In the genomic region with DNA sequence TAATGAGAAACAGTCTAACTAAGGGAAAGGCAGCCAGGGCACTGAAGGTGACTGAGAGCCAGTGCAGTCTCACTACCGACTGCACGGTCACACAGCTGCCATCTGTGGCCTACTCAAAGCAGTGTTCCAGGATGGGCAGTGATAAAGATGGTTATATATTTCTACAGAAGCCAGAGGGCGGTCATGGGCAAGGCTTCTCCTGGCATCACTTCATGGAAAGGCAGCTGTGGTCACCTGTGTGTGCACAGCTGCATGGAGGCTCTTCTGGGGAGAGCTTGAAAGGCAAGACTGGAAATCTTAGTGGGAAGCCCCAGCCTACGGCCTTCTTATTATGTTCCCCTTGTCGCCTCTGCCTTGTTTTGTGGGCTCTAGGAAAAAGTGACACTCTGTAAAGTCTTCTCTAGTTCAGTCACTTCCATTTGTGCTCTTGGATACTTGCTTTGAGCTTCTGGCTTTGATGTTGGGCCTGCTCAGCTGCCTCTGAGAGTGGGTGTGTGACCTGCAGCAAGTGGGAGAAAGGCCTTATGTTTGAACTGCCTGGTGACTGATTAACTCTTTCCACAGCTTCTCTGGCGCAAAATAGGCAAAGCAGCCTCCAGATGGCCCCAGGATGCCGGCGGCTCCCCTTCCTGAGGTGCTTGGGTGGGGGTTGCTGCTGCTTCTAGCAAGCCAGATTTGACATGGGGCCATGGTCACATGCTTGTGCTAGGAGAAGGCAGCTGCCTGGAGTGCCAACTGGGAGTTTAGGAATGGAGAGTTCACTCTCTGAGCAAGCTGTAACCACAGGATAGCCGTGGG, we compare ENCODE assay signal across 11 mouse cellular contexts.
DNase-seq lines count a peak whose midpoint lies in the region; ATAC-seq and TF ChIP-seq lines count a peak whose summit lies in the region.
"Had no signal": no experiment of that assay in that cellular context is flagged by ENCODE, and none has a peak within 500 bp of the region (broad histone marks: within the 10 kb centered on the region; RNA-seq: fewer than 3 reads in every experiment).

No protein-coding gene starts in this region.

- no peak overlapping the region for H3K4me3 ChIP-seq in forebrain, embryonic 10.5 days
- H3K4me3 ChIP-seq in forebrain, embryonic 12.5 days (replicated peaks) = no peak overlapping the region
- no peak overlapping the region for H3K4me3 ChIP-seq in lung, embryonic 14.5 days (ENCODE audit: low read depth, low read length)
- no peak overlapping the region for H3K4me3 ChIP-seq in lung, adult 2 months (replicated peaks; ENCODE audit: extremely low read depth, low read depth, low read length)
- no peak overlapping the region for H3K4me3 ChIP-seq in neural tube, embryonic 11.5 days (ENCODE audit: low read depth, low read length)
- H3K4me3 ChIP-seq: midbrain, embryonic 10.5 days had no signal

- no peak for TF ChIP-seq POLR2A in lung, adult 2 months (IDR thresholded peaks at IDR 0.05; ENCODE audit: borderline replicate concordance, extremely low read depth, low read depth, low read length)

- peaks cover 8% of the 10 kb centered on the region for H3K4me1 ChIP-seq in forebrain, embryonic 10.5 days
- peaks cover 6% of the 10 kb centered on the region; the same call in 1 of the 2 replicates for H3K4me1 ChIP-seq in forebrain, embryonic 12.5 days
- H3K4me1 ChIP-seq in lung, embryonic 14.5 days (ENCODE audit: insufficient read depth) = peaks cover 11% of the 10 kb centered on the region
- H3K4me1 ChIP-seq in lung, adult 2 months (ENCODE audit: control insufficient read depth, insufficient read depth, low read length) = no peaks in the 10 kb centered on the region
- peaks cover 7% of the 10 kb centered on the region; the same call in 1 of the 2 replicates for H3K4me1 ChIP-seq in neural tube, embryonic 11.5 days (ENCODE audit: control insufficient read depth, insufficient read depth, low read length)

- peak overlapping the region; percentile 35; the same call in 1 of the 2 replicates for H3K27ac ChIP-seq in forebrain, embryonic 10.5 days
- H3K27ac ChIP-seq in forebrain, embryonic 12.5 days = no peak overlapping the region
- H3K27ac ChIP-seq in lung, embryonic 14.5 days (ENCODE audit: low read depth) = peak overlapping the region; percentile 66
- H3K27ac ChIP-seq in neural tube, embryonic 11.5 days (ENCODE audit: low read depth, low read length) = no peak overlapping the region
- H3K27ac ChIP-seq: midbrain, embryonic 10.5 days had no signal

- no peaks in the 10 kb centered on the region for H3K9me3 ChIP-seq in forebrain, embryonic 10.5 days
- H3K9me3 ChIP-seq in forebrain, embryonic 12.5 days = no peaks in the 10 kb centered on the region
- no peaks in the 10 kb centered on the region for H3K9me3 ChIP-seq in lung, embryonic 14.5 days (ENCODE audit: low read depth, low read length)
- no peaks in the 10 kb centered on the region for H3K9me3 ChIP-seq in neural tube, embryonic 11.5 days (ENCODE audit: control insufficient read depth, low read length)
- H3K9me3 ChIP-seq: midbrain, embryonic 10.5 days had no signal

- peak; percentile 26; the same call in 1 of the 2 replicates for TF ChIP-seq CTCF in lung, embryonic 14.5 days (IDR thresholded peaks at IDR 0.05; ENCODE audit: low read depth)
- no peak for TF ChIP-seq CTCF in lung, adult 2 months (IDR thresholded peaks at IDR 0.05; ENCODE audit: insufficient read depth, low read length)

- no peaks in the 10 kb centered on the region for H3K27me3 ChIP-seq in forebrain, embryonic 10.5 days (ENCODE audit: poor library complexity, severe bottlenecking)
- no peaks in the 10 kb centered on the region for H3K27me3 ChIP-seq in forebrain, embryonic 12.5 days
- no peaks in the 10 kb centered on the region for H3K27me3 ChIP-seq in lung, embryonic 14.5 days (ENCODE audit: insufficient read depth, low read length)
- H3K27me3 ChIP-seq in neural tube, embryonic 11.5 days (ENCODE audit: control insufficient read depth, insufficient read depth, low read length) = no peaks in the 10 kb centered on the region

- DNase-seq in forebrain, embryonic 10.5 days (ENCODE audit: extremely low spot score, low spot score) = no peak
- DNase-seq in lung, embryonic 14.5 days = peak; percentile 66
- no peak for DNase-seq in lung, adult 2 months
- peak; percentile 7 to 15 for DNase-seq in kidney, adult 8-10 months
- DNase-seq in neural tube, embryonic 11.5 days (ENCODE audit: low spot score) = peak; percentile 21
- no peak for DNase-seq in spleen, adult 18-20 months
- no peak for DNase-seq in gastrocnemius, adult 18-20 months (ENCODE audit: low spot score)
- DNase-seq: B cell, adult 2 months; cerebellum, adult 11-12 months had no signal

- no peak overlapping the region for H3K9ac ChIP-seq in forebrain, embryonic 12.5 days
- no peak overlapping the region for H3K9ac ChIP-seq in lung, embryonic 14.5 days
- H3K9ac ChIP-seq in neural tube, embryonic 11.5 days (ENCODE audit: low read length) = no peak overlapping the region

- no peaks in the 10 kb centered on the region for H3K36me3 ChIP-seq in forebrain, embryonic 10.5 days (replicated peaks)
- H3K36me3 ChIP-seq in forebrain, embryonic 12.5 days (replicated peaks) = no peaks in the 10 kb centered on the region
- H3K36me3 ChIP-seq in lung, embryonic 14.5 days (ENCODE audit: insufficient read depth) = no peaks in the 10 kb centered on the region
- no peaks in the 10 kb centered on the region for H3K36me3 ChIP-seq in neural tube, embryonic 11.5 days (ENCODE audit: control insufficient read depth, insufficient read depth, low read length)
- H3K36me3 ChIP-seq: midbrain, embryonic 10.5 days had no signal

- no peak overlapping the region for H3K4me2 ChIP-seq in forebrain, embryonic 12.5 days
- H3K4me2 ChIP-seq in lung, embryonic 14.5 days = no peak overlapping the region
- no peak overlapping the region for H3K4me2 ChIP-seq in neural tube, embryonic 11.5 days (ENCODE audit: low read depth)

- no peak for ATAC-seq in forebrain, embryonic 12.5 days (ENCODE audit: low FRiP score)
- ATAC-seq in lung, embryonic 14.5 days (ENCODE audit: insufficient read depth) = peak; percentile 76
- no peak for ATAC-seq in neural tube, embryonic 11.5 days (ENCODE audit: insufficient read depth, low FRiP score, low TSS enrichment)

- WGBS in forebrain, embryonic 10.5 days = 68% methylated on average over 9 of the region's 9 CpGs
- WGBS in forebrain, embryonic 12.5 days = 71% methylated on average over 9 of the region's 9 CpGs
- WGBS in lung, embryonic 14.5 days = 24% methylated on average over 9 of the region's 9 CpGs
- 50% methylated on average over 9 of the region's 9 CpGs for WGBS in lung, adult 2 months
- WGBS in neural tube, embryonic 11.5 days = 43% methylated on average over 9 of the region's 9 CpGs

Comparison
In these comparisons a context has a peak if more than half of its experiments do, and no peak if none do; other contexts are left out.
1. DNase-seq: peak in lung, embryonic 14.5 days (single experiment), kidney, adult 8-10 months (2 of 2) and neural tube, embryonic 11.5 days (single experiment); none in forebrain, embryonic 10.5 days (single experiment), lung, adult 2 months (single experiment), spleen, adult 18-20 months (0 of 2) and gastrocnemius, adult 18-20 months (single experiment).
2. H3K27ac ChIP-seq: peak in forebrain, embryonic 10.5 days (single experiment) and lung, embryonic 14.5 days (single experiment); none in forebrain, embryonic 12.5 days (single experiment) and neural tube, embryonic 11.5 days (single experiment).